Mouse (Mus musculus) T-helper 1 cell (primary cell): Measurements from ENCODE around the gene Pou2f3.

ENCODE experiments used
- in situ Hi-C: fragments of 300-600 bp; cut with MboI, MseI; formaldehyde crosslinking; loops from one replicate; pipeline ENCODE4 v1.15.1; 2025; ENCODE audit warnings: high pct_unique_total_duplicates

Gene Pou2f3

DNA sequence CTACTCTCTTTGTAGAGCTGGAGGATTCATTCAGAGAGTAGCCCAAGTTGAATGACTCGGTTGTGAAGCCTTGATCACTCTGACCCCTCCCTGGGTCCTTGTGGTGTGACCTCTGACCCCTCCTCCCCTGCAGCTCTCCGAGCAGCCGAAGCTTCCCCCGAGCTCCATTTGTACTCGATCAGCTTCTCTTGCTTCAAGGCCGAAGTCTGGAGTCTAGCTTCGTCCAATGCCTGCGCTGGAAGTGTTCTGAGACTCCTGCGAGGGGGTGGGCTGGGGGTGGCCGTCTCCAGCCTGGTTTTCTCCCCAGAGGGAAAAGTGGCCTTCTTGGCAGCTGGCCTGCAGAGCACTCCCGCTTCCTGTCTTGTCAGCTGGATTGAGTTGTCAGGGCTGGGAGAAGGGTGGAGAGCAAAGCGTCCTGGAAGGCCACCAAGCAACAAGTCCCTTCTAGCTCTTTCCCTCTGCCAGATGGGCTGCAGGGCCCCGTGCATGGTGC lies at the start of gene Pou2f3:
TSS of gene Pou2f3 (minus strand) at position 180 of the 493 bp plus-strand sequence.
- in situ Hi-C loops, result no loop called here

DNA sequence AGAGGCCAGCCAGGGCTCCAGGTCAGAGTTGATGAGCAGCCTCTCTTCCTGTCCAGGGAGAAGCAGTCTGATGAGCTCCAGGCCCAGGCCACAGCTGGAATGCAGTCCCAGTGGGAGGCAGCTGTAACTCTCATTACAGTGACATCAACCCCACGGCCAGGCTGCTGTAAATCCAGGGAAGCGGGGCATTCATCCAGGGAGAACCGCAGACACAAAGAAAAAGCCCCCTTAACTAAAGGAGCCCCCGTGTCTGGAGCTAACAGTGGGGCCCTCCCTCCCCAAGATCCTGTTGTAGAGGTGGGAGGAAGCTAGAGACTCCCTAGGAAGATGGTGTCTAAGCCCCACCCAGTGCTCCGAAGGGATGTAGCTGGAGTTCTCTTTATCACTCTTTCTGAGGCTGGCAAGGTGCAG lies 43.1 kb upstream of the Pou2f3 start:
- in situ Hi-C loops, result no loop called here

DNA sequence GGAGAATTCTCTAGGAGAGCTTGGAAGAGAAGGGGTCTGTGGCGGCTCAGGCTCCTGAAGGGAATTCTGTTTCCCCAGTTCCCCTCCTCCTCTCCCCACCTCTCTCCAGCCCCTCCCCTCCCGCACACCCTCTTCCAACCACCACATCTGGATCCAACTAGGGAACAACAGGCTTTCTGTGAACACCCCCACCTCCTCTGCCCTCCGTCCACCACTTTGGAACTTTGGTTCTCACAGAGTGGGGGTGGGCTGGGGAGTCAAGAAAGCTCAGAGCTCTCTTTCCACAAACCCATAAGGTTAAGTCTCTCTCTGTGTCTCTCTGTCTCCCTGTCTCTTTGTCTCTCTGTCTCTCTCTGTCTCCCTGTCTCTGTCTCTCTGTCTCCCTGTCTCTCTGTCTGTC lies 42.6 kb upstream of the Pou2f3 start:
- in situ Hi-C loops, result no loop called here

- in situ Hi-C loops, result no loop called here
Observed at GRCm38 (mm10) chr9:43251786-43252185, 41.6 kb upstream of the Pou2f3 start.

DNA sequence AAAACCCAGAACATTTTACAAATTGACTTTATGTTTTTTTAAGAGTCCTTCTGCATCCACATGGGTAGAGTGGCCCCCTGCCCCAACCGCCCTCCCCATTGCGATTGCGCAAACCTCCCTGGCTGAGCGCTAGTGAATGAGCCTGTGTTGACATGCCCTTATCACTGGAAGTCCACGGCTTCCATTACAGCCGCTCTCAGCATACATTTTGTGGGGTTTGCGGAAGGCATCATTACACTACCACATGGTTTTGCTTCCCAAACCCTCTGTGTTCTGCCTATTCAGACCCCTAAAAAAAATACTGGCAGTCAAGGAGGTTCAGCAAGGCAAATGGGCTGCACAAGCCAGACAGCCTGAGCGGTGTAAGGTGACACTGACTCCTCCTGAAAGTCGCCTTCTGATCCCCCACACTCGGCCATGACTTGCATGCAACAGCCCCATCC lies 36.6 kb upstream of the Pou2f3 start:
- in situ Hi-C loops, result no loop called here

GRCm38 (mm10) chr9:43245801-43246570 lies 35.8 kb upstream of the Pou2f3 start:
- in situ Hi-C loops, result no loop called here

- in situ Hi-C loops, result no loop called here
Observed at GRCm38 (mm10) chr9:43242432-43242831, 32.3 kb upstream of the Pou2f3 start.

- in situ Hi-C loops, result no loop called here
Observed at GRCm38 (mm10) chr9:43241970-43242369, 31.8 kb upstream of the Pou2f3 start.

GRCm38 (mm10) chr9:43241291-43241690 lies 31.1 kb upstream of the Pou2f3 start:
- in situ Hi-C loops, result no loop called here

GRCm38 (mm10) chr9:43240594-43240900 lies 30.4 kb upstream of the Pou2f3 start:
- in situ Hi-C loops, result no loop called here

DNA sequence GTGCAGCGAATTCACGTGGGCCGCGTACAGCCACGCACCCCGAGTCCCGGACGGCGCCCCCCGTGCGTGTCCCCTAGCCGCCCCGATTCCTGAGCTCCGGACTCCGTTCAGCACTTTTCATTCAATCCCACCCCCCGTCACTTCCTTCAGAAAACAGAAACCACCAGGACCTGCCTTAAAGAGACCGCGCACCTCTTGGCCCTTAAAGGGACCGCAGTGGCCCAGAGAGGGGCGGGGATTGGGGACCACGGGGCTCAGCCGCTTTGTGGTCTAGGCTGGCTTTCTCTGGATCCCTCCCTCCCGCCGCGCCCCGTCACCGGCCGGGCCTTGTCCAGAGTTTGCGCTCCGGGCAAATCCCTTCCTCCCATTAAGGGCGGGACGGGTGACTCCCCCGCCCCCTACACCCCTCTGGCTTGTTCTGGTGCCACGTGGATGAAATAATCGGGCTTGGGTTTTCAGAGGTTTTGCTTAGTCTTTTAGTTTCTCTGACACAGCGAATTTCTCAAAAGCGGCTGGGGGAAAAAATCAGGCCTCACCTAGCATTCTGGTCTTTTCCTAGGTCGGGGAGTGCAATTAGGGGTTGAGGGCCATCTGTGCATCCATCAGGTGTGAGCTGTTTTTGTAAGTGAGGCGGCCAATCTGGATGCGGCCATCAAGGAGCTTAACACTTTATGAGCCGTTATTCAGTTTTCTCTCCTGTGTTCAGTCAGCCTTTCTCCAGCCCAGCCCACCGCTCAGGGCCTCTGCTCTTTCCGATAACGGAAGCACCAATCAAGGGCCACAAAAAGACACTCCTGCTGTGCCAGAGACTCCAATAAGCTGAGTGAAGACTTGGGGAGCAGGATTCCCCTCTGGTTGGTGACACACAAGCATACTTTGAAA lies 29.8 kb upstream of the Pou2f3 start, which contains the start of gene Oaf:
TSS of gene Oaf (minus strand) at position 200 of the 882 bp plus-strand sequence.
- in situ Hi-C loops, result no loop called here

DNA sequence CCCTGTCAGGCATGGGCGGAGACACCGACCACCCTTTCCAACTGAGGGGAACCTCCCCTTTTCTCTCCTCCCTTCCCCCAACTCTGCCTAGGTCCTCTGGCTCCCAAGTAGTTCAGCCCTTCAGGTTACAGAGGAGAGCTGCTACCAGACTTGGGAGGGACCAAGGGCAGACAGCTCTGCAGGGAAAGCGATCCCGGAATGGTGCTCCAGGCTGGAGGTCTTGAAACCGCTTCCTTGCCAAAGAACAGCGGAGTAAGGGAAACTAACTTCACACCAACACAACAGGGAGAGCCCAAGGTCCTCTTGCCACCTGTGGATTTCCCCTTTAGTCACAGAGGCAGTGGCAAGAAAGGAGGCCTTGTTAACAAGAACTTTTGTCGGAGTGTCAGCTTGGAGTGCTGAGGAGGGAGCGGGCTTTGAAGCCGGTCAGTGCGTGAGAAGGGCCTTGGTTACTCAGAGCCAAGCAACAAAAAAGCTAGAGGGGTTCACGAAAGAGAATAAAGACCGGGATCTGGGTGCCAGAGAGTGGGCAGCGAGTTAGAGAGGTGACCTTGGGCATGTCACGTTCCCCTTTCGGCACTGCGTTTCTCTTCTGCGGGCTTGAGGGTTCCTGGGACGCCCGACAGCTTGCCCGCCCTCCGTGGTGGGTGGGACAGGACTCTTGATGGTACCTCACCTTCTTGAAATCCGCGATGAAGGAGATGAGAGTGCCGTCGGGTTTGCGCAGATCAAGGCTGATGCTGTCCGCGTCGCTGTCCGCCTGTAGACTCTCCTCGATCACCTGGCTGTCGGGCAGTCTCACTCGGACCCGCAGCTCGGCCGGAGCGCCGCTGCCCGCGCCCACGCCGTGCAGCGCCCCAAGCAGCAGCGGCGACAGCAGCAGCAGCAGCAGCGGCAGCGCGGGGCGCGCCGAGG lies 28.7 kb upstream of the Pou2f3 start:
- in situ Hi-C loops, result no loop called here

DNA sequence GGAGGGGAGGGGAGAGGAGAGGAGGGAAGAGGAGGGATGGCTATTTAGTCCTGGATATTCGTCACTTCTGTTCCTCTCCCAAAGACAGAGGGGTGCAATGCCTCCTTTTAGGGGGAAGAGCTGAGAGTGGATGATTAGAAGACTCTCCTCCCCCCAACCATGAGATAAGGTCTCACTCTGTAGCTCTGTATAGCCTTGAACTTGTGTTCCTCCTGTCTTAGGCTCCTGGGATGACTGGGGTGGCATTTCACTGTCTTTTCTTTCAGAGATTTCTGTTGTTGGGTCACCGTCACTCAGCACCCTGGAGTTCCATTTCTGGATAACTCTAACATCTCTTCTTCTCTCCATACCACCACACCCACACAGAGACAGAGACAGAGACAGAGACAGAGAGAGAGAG lies 28.0 kb upstream of the Pou2f3 start:
- in situ Hi-C loops, result no loop called here

DNA sequence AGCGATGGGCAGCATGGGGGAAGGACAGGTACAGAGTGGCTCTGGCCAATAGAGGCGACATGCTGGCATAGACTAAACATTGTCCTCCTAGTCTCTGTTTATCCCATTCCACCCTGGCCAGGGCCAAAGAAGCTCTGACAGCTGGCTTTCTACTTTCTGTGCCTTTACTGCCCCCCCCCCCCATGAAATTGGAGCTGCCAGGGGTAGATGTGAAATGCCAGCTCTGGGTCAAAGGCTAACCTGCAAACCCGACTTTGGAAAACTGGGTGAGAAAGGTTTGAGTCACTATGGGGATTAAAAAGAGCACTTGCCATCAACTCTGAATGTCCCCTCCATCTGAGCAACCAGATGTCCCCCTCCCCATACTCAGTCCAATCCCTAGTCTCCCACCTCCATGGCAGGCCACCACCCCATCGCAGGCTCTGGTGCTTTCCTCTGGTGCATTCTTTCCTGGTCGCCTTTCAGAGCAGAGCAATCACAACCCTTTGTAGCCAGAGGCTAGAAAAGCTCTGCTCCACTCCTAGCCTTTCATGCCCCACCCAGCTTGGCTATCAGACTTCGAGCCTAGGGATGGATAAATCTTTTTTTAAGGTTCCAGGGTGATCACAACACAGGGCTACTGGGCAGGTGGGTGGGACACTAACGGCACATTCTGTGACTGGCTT lies 27.1 kb upstream of the Pou2f3 start:
- in situ Hi-C loops, result no loop called here

GRCm38 (mm10) chr9:43236576-43236975 lies 26.4 kb upstream of the Pou2f3 start:
- in situ Hi-C loops, result no loop called here

DNA sequence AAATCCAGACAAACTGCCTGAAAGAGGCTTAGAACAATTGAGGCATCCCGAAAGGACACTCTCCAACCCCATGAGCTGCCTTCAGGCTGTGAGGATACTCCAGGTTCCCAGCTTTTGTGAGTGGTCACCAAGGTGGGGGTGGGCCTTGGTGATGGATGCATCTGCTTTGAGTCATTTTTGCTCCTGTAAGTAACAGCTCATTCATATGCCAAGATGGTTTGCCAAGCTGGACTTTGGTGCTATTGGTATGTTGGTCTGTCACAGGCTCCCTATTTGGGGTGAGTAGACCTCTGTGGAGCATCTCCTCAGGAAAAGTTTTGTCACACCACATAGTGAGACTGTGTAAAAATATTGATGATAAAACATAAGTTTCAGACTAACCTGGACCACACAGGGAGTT lies 25.9 kb upstream of the Pou2f3 start:
- in situ Hi-C loops, result no loop called here

DNA sequence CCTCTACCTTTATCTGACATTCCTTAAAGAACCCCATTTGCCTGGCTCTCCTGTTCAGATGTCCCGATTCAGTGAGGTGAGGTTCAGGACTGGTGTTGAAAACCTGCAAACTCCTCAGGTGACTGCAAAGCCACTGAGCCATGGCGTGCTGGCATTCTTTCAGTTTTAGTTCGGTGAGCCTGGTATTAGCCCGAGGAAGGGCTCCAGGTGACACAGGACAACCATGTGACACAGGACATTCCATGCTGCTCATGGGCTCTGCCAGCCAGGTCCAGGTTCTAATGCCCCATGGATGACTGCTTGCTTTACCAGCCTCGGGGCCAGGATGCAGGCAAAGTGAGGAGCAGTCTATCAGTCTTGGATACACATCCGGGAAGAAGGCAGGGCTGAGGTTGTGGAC lies 25.2 kb upstream of the Pou2f3 start:
- in situ Hi-C loops, result no loop called here

- in situ Hi-C loops, result no loop called here
Observed at GRCm38 (mm10) chr9:43234496-43234895, 24.3 kb upstream of the Pou2f3 start.

DNA sequence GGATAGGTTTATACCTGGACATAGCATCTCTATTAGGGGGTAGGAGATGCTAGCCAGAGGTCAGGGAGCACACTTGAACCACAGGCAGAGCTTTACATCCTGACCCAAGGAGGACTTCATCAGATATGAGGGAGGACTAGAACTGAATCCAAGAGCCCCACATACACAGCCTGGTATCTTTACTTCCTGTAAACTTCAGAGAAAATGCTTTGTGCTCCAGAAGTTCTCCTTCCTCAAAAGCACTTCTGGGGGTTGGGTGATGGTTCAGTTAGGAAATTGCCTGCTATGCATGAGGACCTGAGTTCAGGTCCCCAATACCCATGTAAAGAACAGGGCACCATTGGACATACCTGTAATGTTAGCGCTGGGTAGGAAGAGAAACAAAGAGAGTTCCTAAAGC lies 23.3 kb upstream of the Pou2f3 start:
- in situ Hi-C loops, result no loop called here

DNA sequence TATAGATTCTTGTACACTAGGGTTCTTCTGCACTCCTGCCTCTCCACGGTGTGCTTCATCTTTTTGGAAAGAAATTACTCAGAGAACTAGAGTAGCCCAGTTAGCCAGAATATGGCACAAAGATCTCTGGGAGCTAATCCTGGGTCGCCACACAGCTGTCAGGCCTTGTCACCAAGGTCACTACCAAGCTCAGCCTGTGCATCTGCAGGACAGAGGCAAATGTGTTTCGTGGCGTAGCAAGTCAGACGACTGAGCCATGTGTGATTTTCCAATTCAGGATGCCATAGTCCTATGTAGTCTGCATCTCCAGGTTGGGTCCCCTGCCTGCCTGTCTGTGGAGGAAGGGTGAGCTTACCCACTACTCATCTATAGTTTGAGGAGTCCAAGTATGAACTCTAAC lies 22.9 kb upstream of the Pou2f3 start:
- in situ Hi-C loops, result no loop called here

- in situ Hi-C loops, result no loop called here
Observed at GRCm38 (mm10) chr9:43232286-43232685, 22.1 kb upstream of the Pou2f3 start.
